Mouse (Mus musculus) hindlimb bud, embryonic 11.5 days (tissue): ENCODE data around the gene Mmgt2.
A peak's percentile ranks its signal among the peaks of the same experiment; 100 is the strongest.
"Not testable (repeated sequence)": the region's sequence is repeated elsewhere in the genome, so short reads cannot be mapped to it uniquely, and the experiment has no call there.

Experiments used
- DNase-seq: peaks from one replicate; pipeline ENCODE4 v3.0.0-alpha.2; 2012; ENCODE audit warnings: low read depth, low spot score; ENCODE audit errors: extremely low spot score

Mmgt2 gene

DNA sequence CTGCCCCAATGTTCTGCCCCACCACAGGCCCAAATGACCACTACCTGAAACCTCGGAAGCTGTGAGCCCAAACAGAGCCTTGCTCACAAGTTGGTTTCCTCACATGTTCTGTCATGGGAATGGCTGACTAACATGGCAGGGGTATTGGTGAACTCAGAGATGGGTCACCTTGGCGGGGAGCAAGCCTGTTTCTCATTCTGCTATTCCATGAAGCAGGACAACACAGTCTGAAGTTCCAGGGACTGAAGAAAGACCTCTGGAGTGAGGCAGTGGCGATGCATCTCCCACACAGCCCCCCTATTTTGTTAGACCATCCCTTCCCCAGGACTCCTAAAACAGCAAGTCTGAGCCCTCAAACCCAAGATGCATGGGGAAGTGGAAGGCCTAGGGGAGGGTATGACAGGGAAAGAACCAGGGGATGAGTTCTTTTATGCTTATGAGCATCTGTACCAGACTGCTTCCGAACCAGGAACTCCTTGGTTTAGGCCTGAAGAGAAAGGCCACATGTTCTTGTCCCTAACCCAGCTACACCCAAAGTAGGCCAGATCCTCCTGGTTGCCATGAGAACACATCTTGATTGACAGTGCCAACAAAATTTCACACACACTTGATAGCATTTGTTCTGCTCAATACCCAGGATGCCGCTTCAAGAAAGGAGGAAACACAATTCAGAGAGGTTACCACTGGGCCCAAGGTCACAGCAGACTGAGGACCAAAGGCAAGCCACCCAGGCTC lies 3.7 kb upstream of the Mmgt2 start:
- no peak for DNase-seq

- DNase-seq, result no peak
Observed at GRCm38 (mm10) chr11:62645337-62645675, 3.2 kb upstream of the Mmgt2 start.

DNA sequence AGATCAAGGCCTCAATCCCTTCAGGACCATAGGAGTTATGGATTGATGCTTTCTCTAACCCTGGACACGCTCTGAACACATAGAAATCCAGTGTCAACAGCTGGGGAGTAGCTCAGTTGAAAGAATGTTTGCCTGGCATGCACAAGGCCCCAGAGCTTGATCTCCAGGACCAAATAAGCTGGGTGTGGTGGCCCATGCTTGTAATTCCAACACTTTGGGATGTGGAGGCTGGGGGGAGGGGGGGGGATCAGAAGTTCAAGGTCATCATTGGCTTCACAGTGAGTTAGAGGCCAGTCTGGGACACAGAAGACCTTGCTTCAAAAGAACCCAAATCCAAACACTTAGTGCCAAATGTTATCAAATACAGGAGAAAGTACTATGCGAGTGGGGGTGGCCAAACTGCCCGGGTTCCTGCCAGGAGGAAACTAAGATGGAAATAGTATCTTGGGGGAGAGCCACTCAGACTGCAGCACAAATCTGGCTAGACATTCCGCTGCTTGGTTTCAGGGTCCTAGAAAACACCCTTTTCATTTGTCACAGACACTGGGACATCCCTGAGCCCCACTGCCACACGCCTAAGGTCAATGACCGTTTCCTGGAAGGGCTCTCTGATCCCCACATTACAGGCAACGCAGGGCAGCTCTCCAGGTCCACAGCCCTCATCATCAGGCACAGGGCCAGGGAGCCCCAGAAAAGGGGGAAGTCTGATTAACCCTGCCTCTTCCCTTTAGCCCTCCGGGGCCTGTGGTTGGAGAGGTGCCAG lies 2.6 kb upstream of the Mmgt2 start:
- no peak for DNase-seq

GRCm38 (mm10) chr11:62646495-62646843 lies 2.0 kb upstream of the Mmgt2 start:
- DNase-seq, result no peak

- no peak for DNase-seq
Observed at GRCm38 (mm10) chr11:62646958-62647515, 1.4 kb upstream of the Mmgt2 start.

GRCm38 (mm10) chr11:62647661-62648590 lies 538 bp upstream of the Mmgt2 start, which contains the start of gene Lrrc75a:
Gene Lrrc75a (minus strand): TSS chr11:62648523.
- DNase-seq, result no peak

DNA sequence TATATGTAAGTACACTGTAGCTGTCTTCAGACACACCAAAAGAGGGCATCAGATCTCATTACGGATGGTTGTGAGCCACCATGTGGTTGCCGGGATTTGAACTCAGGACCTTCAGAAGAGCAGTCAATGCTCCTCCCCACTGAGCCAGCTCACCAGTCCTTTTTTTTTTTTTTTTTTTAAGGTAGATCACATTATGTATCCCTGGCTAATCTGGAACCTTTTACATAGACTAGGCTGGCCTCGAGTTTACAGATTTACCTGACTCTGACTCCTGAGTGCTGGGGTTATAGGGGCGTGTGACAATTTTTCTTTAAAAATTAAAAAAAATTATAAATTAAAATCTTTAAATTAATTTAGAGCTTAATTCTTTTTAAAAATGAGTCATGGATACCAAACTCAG lies 1.3 kb downstream of the Mmgt2 start:
- not testable (repeated sequence) for DNase-seq

DNA sequence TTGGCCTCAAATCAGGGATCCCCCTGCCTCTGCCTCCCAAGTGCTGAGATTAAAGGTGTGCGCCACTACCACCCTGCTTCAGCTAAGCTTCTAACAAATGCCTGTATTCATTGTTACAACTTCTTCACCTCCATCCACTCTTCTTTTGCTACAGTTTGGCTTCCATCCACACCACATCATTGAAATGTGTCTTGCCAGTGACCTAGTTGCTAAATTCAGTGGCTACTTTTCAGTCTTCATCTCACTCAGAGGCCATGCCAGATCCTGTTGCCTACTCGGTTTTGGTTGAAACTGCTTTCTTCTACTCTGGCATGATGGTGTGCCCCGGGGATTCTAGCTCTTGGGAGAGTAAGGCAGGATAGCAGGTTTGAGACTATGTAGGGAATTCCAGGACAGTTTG lies 3.1 kb downstream of the Mmgt2 start:
- no peak for DNase-seq

GRCm38 (mm10) chr11:62652080-62652479 lies 3.6 kb downstream of the Mmgt2 start:
- no peak for DNase-seq

DNA sequence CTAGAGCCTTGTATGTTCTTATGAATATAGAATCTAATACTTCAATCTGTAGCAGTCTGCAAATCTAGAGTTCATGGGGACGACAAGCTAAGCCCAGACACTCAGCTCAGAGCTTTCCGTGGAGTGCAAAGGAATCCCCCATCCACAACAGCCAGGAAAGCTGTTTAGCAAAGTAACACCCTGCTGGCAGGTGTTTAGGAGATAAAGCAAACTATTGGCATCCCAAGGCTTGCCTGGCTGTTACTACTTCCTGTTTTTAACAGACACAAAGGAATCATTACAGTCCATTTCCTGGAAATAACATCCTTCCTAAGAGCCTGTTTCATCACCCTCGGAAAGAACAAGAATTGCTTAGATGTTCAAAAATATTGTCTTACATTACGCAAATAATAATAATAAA lies 12.4 kb downstream of the Mmgt2 start:
- no peak for DNase-seq

DNA sequence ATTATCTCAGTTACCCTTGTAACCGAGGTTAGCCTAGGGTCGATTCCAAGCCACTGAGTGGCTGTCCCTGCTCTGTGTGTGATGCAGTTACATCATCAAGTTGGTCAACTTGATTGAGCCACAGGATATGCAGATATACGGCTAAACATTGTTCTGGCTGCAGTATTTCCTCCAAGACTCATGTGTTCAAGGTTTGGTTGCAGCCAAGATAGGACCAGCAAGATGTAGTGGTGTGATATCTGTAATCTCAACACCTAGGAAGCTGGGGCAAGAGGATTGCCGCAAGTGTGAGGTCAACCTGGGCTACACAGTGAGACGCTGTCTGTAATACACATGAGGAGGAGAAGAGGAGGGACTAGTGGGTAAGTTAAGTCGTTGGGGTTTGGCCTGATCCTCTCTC lies 15.8 kb downstream of the Mmgt2 start:
- no peak for DNase-seq

GRCm38 (mm10) chr11:62668986-62669385 lies 20.5 kb downstream of the Mmgt2 start:
- DNase-seq, result no peak

DNA sequence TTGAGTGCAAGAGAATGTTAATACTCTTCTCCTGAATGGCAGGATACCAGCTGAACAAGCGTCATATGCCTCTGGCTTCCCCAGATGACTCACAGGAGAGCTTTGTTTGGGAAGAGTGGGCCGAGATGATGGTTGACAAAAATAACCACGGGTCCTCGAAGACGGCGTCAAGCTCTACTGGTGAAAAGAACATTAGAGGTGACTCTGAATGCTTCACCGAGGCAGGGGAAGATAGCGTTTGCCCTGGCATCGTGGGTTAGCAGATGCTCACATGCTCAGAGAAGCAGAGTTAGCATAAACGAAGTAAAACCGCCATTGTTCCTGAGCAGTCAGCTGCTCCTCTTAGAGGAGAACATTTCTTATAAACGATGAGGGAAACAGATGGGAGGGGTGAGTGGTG lies 21.0 kb downstream of the Mmgt2 start:
- DNase-seq, result no peak

DNA sequence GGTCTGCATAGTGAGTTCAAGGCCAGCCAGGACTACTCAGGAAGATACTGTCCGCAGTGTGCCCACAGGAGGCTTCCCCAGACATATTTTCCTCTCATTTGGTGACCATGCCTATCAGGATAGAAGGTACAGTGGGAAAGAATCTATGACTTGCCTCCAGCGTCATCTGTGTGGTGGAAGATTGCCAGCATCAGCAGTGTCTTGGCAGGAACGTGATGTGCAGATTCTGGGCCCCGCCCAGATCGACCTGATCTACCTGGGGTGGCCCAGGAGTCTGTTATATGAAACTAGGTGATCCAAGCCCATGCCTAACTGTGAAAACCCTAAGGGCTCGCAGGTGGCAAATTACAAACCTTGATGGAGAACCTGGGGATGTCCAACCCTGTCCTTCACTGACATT lies 21.5 kb downstream of the Mmgt2 start:
- DNase-seq, result no peak

DNA sequence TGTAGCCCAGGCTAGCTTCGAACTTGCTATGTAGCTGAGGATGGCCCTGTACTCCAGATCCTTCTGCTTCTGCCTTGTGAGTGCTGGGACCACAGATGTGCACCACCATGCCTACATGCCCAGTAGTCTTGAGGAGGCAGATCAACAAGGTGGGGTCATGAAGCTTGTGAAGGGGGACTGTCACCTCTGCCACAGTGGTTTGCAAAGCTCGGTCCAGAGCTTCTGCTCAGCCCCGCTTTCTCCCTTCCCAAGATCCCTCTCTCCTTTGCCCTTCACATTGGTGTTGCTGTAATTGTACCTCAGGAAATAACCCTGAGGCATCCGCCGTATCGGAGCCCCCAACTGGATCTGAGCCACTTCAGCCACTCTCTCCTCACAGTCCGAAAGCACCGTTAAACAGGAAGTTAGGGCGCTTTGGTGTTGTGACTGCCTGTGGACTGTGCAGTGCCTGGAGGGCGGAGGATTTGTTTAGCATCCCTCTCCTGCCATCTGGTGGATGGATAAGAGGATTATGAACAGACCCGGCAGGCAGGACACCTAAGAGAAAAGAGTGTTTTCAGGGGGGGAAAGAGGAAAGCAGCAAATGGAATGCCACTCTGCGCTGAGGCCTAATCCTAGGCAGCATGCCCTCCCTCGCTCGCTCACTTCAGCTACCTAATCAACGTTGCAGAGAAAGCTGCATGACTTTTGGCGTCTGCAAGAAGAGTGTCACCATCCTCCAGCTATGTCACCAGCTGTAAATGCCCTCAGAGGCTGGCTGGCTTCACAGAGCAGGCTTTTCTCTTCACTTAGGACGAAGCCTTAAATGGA lies 27.2 kb downstream of the Mmgt2 start:
- peak; percentile 69 for DNase-seq

DNA sequence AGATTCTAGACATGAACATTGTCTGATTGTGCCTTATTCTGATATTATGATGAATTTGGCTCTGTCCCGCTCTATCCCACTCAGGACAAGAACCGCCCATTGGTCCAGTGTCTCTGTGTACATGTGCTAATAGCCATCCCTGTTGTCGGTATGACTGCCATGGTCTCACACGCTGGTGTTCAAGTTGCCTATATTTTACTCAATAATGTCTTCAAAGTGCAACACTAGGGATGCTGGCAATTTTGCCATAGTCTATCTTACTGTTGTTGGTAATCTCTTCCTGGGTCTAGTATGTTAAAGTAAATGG lies 27.8 kb downstream of the Mmgt2 start:
- no peak for DNase-seq

- DNase-seq, result no peak
Observed at GRCm38 (mm10) chr11:62678778-62679354, 30.4 kb downstream of the Mmgt2 start.

DNA sequence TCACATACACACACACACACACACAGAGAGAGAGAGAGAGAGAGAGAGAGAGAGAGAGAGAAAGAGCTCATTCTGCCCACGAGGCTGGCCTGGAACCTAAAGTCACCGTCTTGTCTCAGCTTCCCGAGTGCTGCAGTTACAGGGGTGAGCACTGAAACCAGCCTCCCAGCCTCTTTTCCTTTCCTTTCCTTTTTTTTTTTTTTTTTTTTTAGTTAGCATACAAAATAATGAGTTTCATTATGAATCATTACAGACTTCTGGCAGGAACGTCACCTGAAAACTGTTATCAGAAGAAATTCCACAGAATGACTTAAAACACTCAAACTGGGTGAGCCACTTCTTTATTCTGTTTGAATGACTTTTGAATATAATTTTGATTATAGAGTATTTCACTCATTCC lies 31.5 kb downstream of the Mmgt2 start:
- DNase-seq, result no peak

DNA sequence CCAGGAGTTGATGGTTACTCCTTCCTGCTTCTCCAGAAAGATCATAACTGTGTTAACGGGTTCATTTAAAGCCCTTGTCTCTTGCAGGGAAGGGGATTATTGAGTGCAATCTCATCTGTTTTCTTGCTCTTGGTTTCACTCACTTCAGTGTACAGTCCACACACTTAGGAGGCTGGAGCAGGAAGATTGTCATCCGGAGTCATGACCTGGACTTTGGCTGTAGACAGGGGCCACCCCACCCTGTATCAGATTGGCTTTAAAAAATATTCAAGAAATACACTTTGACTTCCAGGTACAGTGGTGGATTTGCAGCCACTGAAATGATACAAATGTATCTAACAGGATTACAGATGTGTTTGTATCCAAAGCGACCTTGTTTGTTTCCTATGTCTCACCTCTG lies 43.1 kb downstream of the Mmgt2 start:
- DNase-seq, result no peak
